Mouse (Mus musculus) embryonic facial prominence, embryonic 14.5 days (tissue): ENCODE measurements around the gene Gm10770. TPM values are rescaled to one million over a fixed set of nuclear protein-coding genes. Genes with fewer than 3 reads are reported as not detected.
"Not testable (repeated sequence)": the region's sequence is repeated elsewhere in the genome, so short reads cannot be mapped to it uniquely, and the experiment has no call there.

Source experiments
- ATAC-seq: fragments of 200-750 bp; cut with Nextera tagmentation; 2 replicates; pipeline ENCODE4 v1.8.0; 2017; ENCODE audit warnings: low read depth, moderate number of reproducible peaks, moderate TSS enrichment
- DNase-seq: peaks from one replicate; pipeline ENCODE4 v3.0.0-alpha.2; 2015; ENCODE audit warnings: low spot score
- H3K27ac ChIP-seq: fragments of 300-500 bp; sonication (generic); replicated peaks from 2 replicates; pipeline ENCODE4 v1.5.1; 2014; ENCODE audit warnings: low read depth, mild to moderate bottlenecking, low read length, moderate library complexity
- H3K27me3 ChIP-seq: fragments of 300-500 bp; sonication (generic); replicated peaks from 2 replicates; pipeline ENCODE4 v1.6.1; 2014; ENCODE audit warnings: low read length; ENCODE audit not compliant: control insufficient read depth, insufficient read depth
- H3K36me3 ChIP-seq: fragments of 300-500 bp; sonication (generic); 2 replicates; pipeline ENCODE4 v1.6.1; 2014; ENCODE audit warnings: low read length, mixed read lengths; ENCODE audit not compliant: control insufficient read depth, insufficient read depth
- H3K4me1 ChIP-seq: fragments of 300-500 bp; sonication (generic); 2 replicates; pipeline ENCODE4 v1.6.1; 2014; ENCODE audit warnings: antibody characterized with exemption, low read length; ENCODE audit not compliant: control insufficient read depth, insufficient read depth
- H3K4me2 ChIP-seq: fragments of 300-500 bp; sonication (generic); 2 replicates; pipeline ENCODE4 v1.6.1; 2014; ENCODE audit warnings: low read depth, mild to moderate bottlenecking, low read length, moderate library complexity, mixed read lengths
- H3K4me3 ChIP-seq: fragments of 300-500 bp; sonication (generic); 2 replicates; pipeline ENCODE4 v1.5.1; 2014; ENCODE audit warnings: low read depth, mild to moderate bottlenecking, low read length
- H3K9ac ChIP-seq: fragments of 300-500 bp; sonication (generic); 2 replicates; pipeline ENCODE4 v1.6.1; 2014; ENCODE audit warnings: low read depth, mild to moderate bottlenecking, low read length, moderate library complexity, mixed read lengths
- H3K9me3 ChIP-seq: fragments of 300-500 bp; sonication (generic); 2 replicates; pipeline ENCODE4 v1.6.1; 2016; ENCODE audit warnings: low read length; ENCODE audit not compliant: control insufficient read depth
- WGBS: fragments of 180-500 bp; shearing (Covaris S2); extraction: QIAGEN DNeasy Blood & Tissue Kit; methylation state at CpG from one replicate; pipeline ENCODE4 v1.1.7; 2014; 5-methylcytosine and 5-hydroxymethylcytosine counted together
- polyA plus RNA-seq: library from polyadenylated mRNA; unstranded; fragments of >200 nt; fragmentation: Nextera tagmentation; extraction: Ambion mirVana; gene quantifications from 2 replicates; pipeline ENCODE4 v1.2.1, GENCODE M21; 2014

Gm10770 gene
- polyA plus RNA-seq, 1 experiment from 2014 or later: not detected

- WGBS: 0% methylated on average over 13 of the region's 13 CpGs
- H3K4me3 ChIP-seq: peak within 1 kb of the TSS; percentile 70
- ATAC-seq (peak; percentile 100), DNase-seq (peak; percentile 98)
- H3K9me3 ChIP-seq: 0 out of 2 replicates have a peak, but pooled peaks cover 3% of the 10 kb centered on the region
- peak within 1 kb of the TSS; percentile 66 for H3K4me2 ChIP-seq
- H3K36me3 ChIP-seq: peaks cover 16% of the 10 kb centered on the region; the same call in 1 of the 2 replicates
- peak within 1 kb of the TSS; percentile 86 for H3K9ac ChIP-seq
- H3K27ac ChIP-seq: peak within 1 kb of the TSS; percentile 79
- no peaks in the 10 kb centered on the region for H3K27me3 ChIP-seq
- H3K4me1 ChIP-seq: peaks cover 5% of the 10 kb centered on the region; the same call in 1 of the 2 replicates
These were observed 43.0 kb downstream of the Gm10770 start, which contains the start of gene Zfp120 for GRCm38 (mm10) chr2:150136435-150136897. TSS of gene Zfp120 (minus strand) at chr2:150136708.

DNA sequence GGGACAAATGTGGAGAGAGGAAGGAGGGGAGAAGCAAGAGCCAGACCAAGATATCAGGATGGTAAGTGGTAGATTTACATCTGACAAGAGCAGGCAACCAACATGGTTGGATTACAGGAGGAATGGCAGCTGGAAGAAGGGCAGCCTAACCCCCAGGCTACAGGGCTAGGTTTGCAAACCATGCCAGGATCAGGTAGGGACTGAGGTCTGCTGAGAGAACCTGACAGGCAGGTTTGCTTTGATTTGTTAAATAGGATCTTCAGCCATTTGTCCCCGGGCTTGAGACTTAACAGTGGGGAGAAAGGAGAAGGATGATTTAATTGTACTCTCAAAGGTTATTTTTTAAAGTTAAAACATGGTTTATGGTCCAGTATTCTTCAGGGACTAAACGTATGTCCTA is 46.7 kb downstream of the Gm10770 start:
- peaks cover 5% of the 10 kb centered on the region; the same call in 1 of the 2 replicates for H3K4me1 ChIP-seq
- no peak for ATAC-seq
- no peak overlapping the region for H3K9ac ChIP-seq
- H3K9me3 ChIP-seq: peaks cover 19% of the 10 kb centered on the region; the same call in 1 of the 2 replicates
- peak; percentile 1 for DNase-seq
- 81% methylated on average over 2 of the region's 2 CpGs for WGBS
- no peak overlapping the region for H3K4me2 ChIP-seq
- no peaks in the 10 kb centered on the region for H3K27me3 ChIP-seq
- peaks cover 26% of the 10 kb centered on the region; the same call in 1 of the 2 replicates for H3K36me3 ChIP-seq
- no peak overlapping the region for H3K4me3 ChIP-seq
- H3K27ac ChIP-seq: no peak overlapping the region

GRCm38 (mm10) chr2:150132002-150132401 is 47.5 kb downstream of the Gm10770 start:
- not testable (repeated sequence) for H3K4me1 ChIP-seq, H3K4me3 ChIP-seq, DNase-seq, H3K27me3 ChIP-seq, ATAC-seq, H3K9ac ChIP-seq, H3K4me2 ChIP-seq, H3K27ac ChIP-seq
- WGBS: 74% methylated on average over 1 of the region's 1 CpGs
- peaks cover 23% of the 10 kb centered on the region for H3K9me3 ChIP-seq
- peaks cover 27% of the 10 kb centered on the region; the same call in 1 of the 2 replicates for H3K36me3 ChIP-seq

Other genes starting within 250 kb of the Gm10770 start
- gene Zfp120, start 43.0 kb downstream of the Gm10770 start, polyA plus RNA-seq: 8.2 and 9.6 TPM in 2 replicates
- not detected in 2 replicates for gene Gm14139, start 2.1 kb upstream of the Gm10770 start, polyA plus RNA-seq
- gene Zfp937, start 38.4 kb upstream of the Gm10770 start, polyA plus RNA-seq: 7.3 and 7.7 TPM in 2 replicates
- gene Gm21994, start 75.9 kb upstream of the Gm10770 start, polyA plus RNA-seq: 2.2 and 3.8 TPM in 2 replicates
- gene Gm14124, start 77.8 kb upstream of the Gm10770 start, polyA plus RNA-seq: not detected in 2 replicates
- 2.5 and 3.3 TPM in 2 replicates for gene Gm10130, start 144.0 kb upstream of the Gm10770 start, polyA plus RNA-seq
- 6.6 and 7.6 TPM in 2 replicates for gene 3300002I08Rik, start 183.1 kb upstream of the Gm10770 start, polyA plus RNA-seq